Mouse (Mus musculus): Measurements from ENCODE around the gene Gtf3c5. TPM values are rescaled to one million over a fixed set of nuclear protein-coding genes. Genes with fewer than 3 reads are reported as not detected.

The Gtf3c5 gene
- total RNA-seq, 2 experiments from 2014 or later = 19.1 to 19.4 TPM

GRCm38 (mm10) chr2:28576815-28577214, 6.7 kb downstream of the Gtf3c5 start:
- DNase-seq (ENCODE audit: low spot score in 2 of 2) = no peak

- DNase-seq (ENCODE audit: low spot score in 2 of 2) = no peak
These were observed 8.2 kb downstream of the Gtf3c5 start for GRCm38 (mm10) chr2:28575341-28575740.

- no peak for DNase-seq (ENCODE audit: low spot score in 2 of 2)
These were observed 13.6 kb downstream of the Gtf3c5 start for GRCm38 (mm10) chr2:28569903-28570302.

GRCm38 (mm10) chr2:28566545-28566944, 17.0 kb downstream of the Gtf3c5 start:
- no peak for DNase-seq (ENCODE audit: low spot score in 2 of 2)

GRCm38 (mm10) chr2:28564380-28564779, 19.2 kb downstream of the Gtf3c5 start:
- DNase-seq (ENCODE audit: low spot score in 2 of 2) = no peak

- DNase-seq (ENCODE audit: low spot score in 2 of 2) = no peak
These were observed 19.7 kb downstream of the Gtf3c5 start for GRCm38 (mm10) chr2:28563830-28564229.

GRCm38 (mm10) chr2:28563303-28563702, 20.2 kb downstream of the Gtf3c5 start, which contains the start of gene Cel:
Cel (minus strand) TSS chr2:28563403.
- DNase-seq (ENCODE audit: low spot score in 2 of 2) = no peak

- no peak for DNase-seq (ENCODE audit: low spot score in 2 of 2)
These were observed 26.1 kb downstream of the Gtf3c5 start for GRCm38 (mm10) chr2:28557452-28557851.

GRCm38 (mm10) chr2:28552301-28552700, 31.2 kb downstream of the Gtf3c5 start:
- no peak for DNase-seq (ENCODE audit: low spot score in 2 of 2)

GRCm38 (mm10) chr2:28549157-28549556, 34.4 kb downstream of the Gtf3c5 start:
- no peak for DNase-seq (ENCODE audit: low spot score in 2 of 2)

GRCm38 (mm10) chr2:28547237-28548172, 36.0 kb downstream of the Gtf3c5 start:
- peak; percentile 76 to 88 for DNase-seq (ENCODE audit: low spot score in 2 of 2)

- DNase-seq (ENCODE audit: low spot score in 2 of 2) = no peak
These were observed 37.0 kb downstream of the Gtf3c5 start for GRCm38 (mm10) chr2:28546560-28546959.

- no peak for DNase-seq (ENCODE audit: low spot score in 2 of 2)
These were observed 37.6 kb downstream of the Gtf3c5 start for GRCm38 (mm10) chr2:28545976-28546375.

- DNase-seq (ENCODE audit: low spot score in 2 of 2) = peak in 1 of 2 experiments; percentile 42
These were observed 39.7 kb downstream of the Gtf3c5 start for GRCm38 (mm10) chr2:28543894-28544293.

GRCm38 (mm10) chr2:28540587-28541227, 42.8 kb downstream of the Gtf3c5 start:
- DNase-seq (ENCODE audit: low spot score in 2 of 2) = no peak

GRCm38 (mm10) chr2:28539949-28540348, 43.6 kb downstream of the Gtf3c5 start:
- no peak for DNase-seq (ENCODE audit: low spot score in 2 of 2)

- peak; percentile 60 to 65 for DNase-seq (ENCODE audit: low spot score in 2 of 2)
These were observed 44.3 kb downstream of the Gtf3c5 start for GRCm38 (mm10) chr2:28539206-28539605.

GRCm38 (mm10) chr2:28538817-28539128, 44.8 kb downstream of the Gtf3c5 start:
- DNase-seq (ENCODE audit: low spot score in 2 of 2) = no peak

GRCm38 (mm10) chr2:28537995-28538816, 45.3 kb downstream of the Gtf3c5 start:
- no peak for DNase-seq (ENCODE audit: low spot score in 2 of 2)

- no peak for DNase-seq (ENCODE audit: low spot score in 2 of 2)
These were observed 46.0 kb downstream of the Gtf3c5 start for GRCm38 (mm10) chr2:28537634-28537920.

GRCm38 (mm10) chr2:28536766-28537633, 46.6 kb downstream of the Gtf3c5 start:
- no peak for DNase-seq (ENCODE audit: low spot score in 2 of 2)

Data from left cerebral cortex, adult 18-20 months (tissue).